Comparison of ENCODE assay signal across 11 mouse cellular contexts in genomic region chr15:62223156-62223840, GRCm38 (mm10).
DNase-seq lines count a peak whose midpoint lies in the region; ATAC-seq and TF ChIP-seq lines count a peak whose summit lies in the region.
"Had no signal": no experiment of that assay in that cellular context is flagged by ENCODE, and none has a peak within 500 bp of the region (broad histone marks: within the 10 kb centered on the region; RNA-seq: fewer than 3 reads in every experiment).

No protein-coding gene starts in this region.

- H3K27me3 ChIP-seq in midbrain, embryonic 11.5 days (ENCODE audit: control insufficient read depth, insufficient read depth, low read length): no peaks in the 10 kb centered on the region
- no peaks in the 10 kb centered on the region for H3K27me3 ChIP-seq in midbrain, embryonic 14.5 days (ENCODE audit: control insufficient read depth, insufficient read depth, low read length)

- H3K27ac ChIP-seq in midbrain, embryonic 11.5 days (ENCODE audit: low read depth, low read length): no peak overlapping the region
- H3K27ac ChIP-seq in midbrain, embryonic 14.5 days (replicated peaks; ENCODE audit: low read depth, low read length): no peak overlapping the region
- H3K27ac ChIP-seq in gastrocnemius, adult 2 months: no peak overlapping the region

- H3K9me3 ChIP-seq in midbrain, embryonic 11.5 days (ENCODE audit: control insufficient read depth, low read length): no peaks in the 10 kb centered on the region
- H3K9me3 ChIP-seq in midbrain, embryonic 14.5 days (ENCODE audit: control insufficient read depth, low read length): no peaks in the 10 kb centered on the region

- intact Hi-C loops in gastrocnemius, adult 2 months (cut with DNase I): no loop called here

- 85% methylated on average over 6 of the region's 6 CpGs for WGBS in midbrain, embryonic 11.5 days
- WGBS in midbrain, embryonic 14.5 days: 74% methylated on average over 6 of the region's 6 CpGs

- H3K9ac ChIP-seq in midbrain, embryonic 11.5 days (ENCODE audit: low read length): no peak overlapping the region
- H3K9ac ChIP-seq in midbrain, embryonic 14.5 days (replicated peaks; ENCODE audit: low read length): no peak overlapping the region

- H3K4me3 ChIP-seq in midbrain, embryonic 11.5 days (ENCODE audit: low read depth, low read length): no peak overlapping the region
- no peak overlapping the region for H3K4me3 ChIP-seq in midbrain, embryonic 14.5 days (replicated peaks; ENCODE audit: low read depth, low read length)
- H3K4me3 ChIP-seq in gastrocnemius, adult 2 months: no peak overlapping the region

- H3K36me3 ChIP-seq in midbrain, embryonic 11.5 days (ENCODE audit: control insufficient read depth, insufficient read depth, low read length): no peaks in the 10 kb centered on the region
- H3K36me3 ChIP-seq in midbrain, embryonic 14.5 days (ENCODE audit: control insufficient read depth, insufficient read depth, low read length): no peaks in the 10 kb centered on the region

- ATAC-seq in midbrain, embryonic 11.5 days (ENCODE audit: low FRiP score): peak; percentile 50; the same call in 1 of the 2 replicates
- ATAC-seq in midbrain, embryonic 14.5 days (ENCODE audit: low FRiP score, low TSS enrichment): no peak

- no peaks in the 10 kb centered on the region for H3K4me1 ChIP-seq in midbrain, embryonic 11.5 days (ENCODE audit: control insufficient read depth, insufficient read depth, low read length)
- no peaks in the 10 kb centered on the region for H3K4me1 ChIP-seq in midbrain, embryonic 14.5 days (ENCODE audit: control insufficient read depth, insufficient read depth, low read length)

- DNase-seq in midbrain, embryonic 11.5 days (ENCODE audit: low spot score, missing footprints): no peak
- DNase-seq in midbrain, embryonic 14.5 days: no peak
- peak; percentile 56 for DNase-seq in adrenal gland, postnatal 25 days
- peak; percentile 61 for DNase-seq in liver
- DNase-seq in yolk sac, embryonic 10.5 days (ENCODE audit: low spot score): peak; percentile 38
- DNase-seq in gastrocnemius, adult 2 months: no peak
- DNase-seq in cerebellum, adult 8-10 months: no peak
- DNase-seq: cerebellum, adult 9-11 months; kidney, adult 11 months; lung, postnatal 10 days; thymus, postnatal 14 days had no signal

- H3K4me2 ChIP-seq in midbrain, embryonic 11.5 days: no peak overlapping the region
- no peak overlapping the region for H3K4me2 ChIP-seq in midbrain, embryonic 14.5 days (ENCODE audit: low read length)

- no peak for TF ChIP-seq CTCF in gastrocnemius, adult 2 months (IDR thresholded peaks at IDR 0.05)

Comparison
In these comparisons a context has a peak if more than half of its experiments do, and no peak if none do; other contexts are left out.
1. DNase-seq: peak in adrenal gland, postnatal 25 days (single experiment), liver (single experiment) and yolk sac, embryonic 10.5 days (single experiment); none in midbrain, embryonic 11.5 days (single experiment), midbrain, embryonic 14.5 days (single experiment), gastrocnemius, adult 2 months (single experiment) and cerebellum, adult 8-10 months (single experiment).